Mouse (Mus musculus): Measurements from ENCODE around the gene 1700022I11Rik.

1700022I11Rik gene

GRCm38 (mm10) chr4:43000141-43000986, 31.0 kb downstream of the 1700022I11Rik start, which contains the start of gene Vcp:
Vcp (minus strand) TSS chr4:43000507.
- in situ Hi-C loops (cut with MboI, MseI), result loop anchor here (10.0 kb wide), 1 partner anchor 1164 kb away; no protein-coding TSS in a partner anchor

- in situ Hi-C loops (cut with MboI, MseI), result loop anchor here (10.0 kb wide), 1 partner anchor 1164 kb away; no protein-coding TSS in a partner anchor
These were observed 31.9 kb downstream of the 1700022I11Rik start for GRCm38 (mm10) chr4:43001272-43001671.

GRCm38 (mm10) chr4:43002756-43003439, 33.5 kb downstream of the 1700022I11Rik start:
- in situ Hi-C loops (cut with MboI, MseI), result loop anchor here (10.0 kb wide), 1 partner anchor 1162 kb away; no protein-coding TSS in a partner anchor

GRCm38 (mm10) chr4:43004951-43005350, 35.5 kb downstream of the 1700022I11Rik start:
- in situ Hi-C loops (cut with MboI, MseI), result loop anchor here (10.0 kb wide), 1 partner anchor 1160 kb away; no protein-coding TSS in a partner anchor

GRCm38 (mm10) chr4:43005765-43006164, 36.4 kb downstream of the 1700022I11Rik start:
- in situ Hi-C loops (cut with MboI, MseI), result loop anchor here (10.0 kb wide), 1 partner anchor 1159 kb away; no protein-coding TSS in a partner anchor

GRCm38 (mm10) chr4:43010161-43011038, 41.0 kb downstream of the 1700022I11Rik start, which contains the start of gene Fancg:
Fancg (minus strand) TSS chr4:43010506.
- in situ Hi-C loops (cut with MboI, MseI), result loop anchor here (5.0 to 10.0 kb wide), 3 partner anchors 954 to 1738 kb away; partner anchors contain the start of gene Ubap1

GRCm38 (mm10) chr4:43012091-43012490, 42.7 kb downstream of the 1700022I11Rik start:
- in situ Hi-C loops (cut with MboI, MseI), result loop anchor here (5.0 to 10.0 kb wide), 3 partner anchors 953 to 1740 kb away; partner anchors contain the start of gene Ubap1

GRCm38 (mm10) chr4:43018156-43018555, 48.8 kb downstream of the 1700022I11Rik start:
- in situ Hi-C loops (cut with MboI, MseI), result loop anchor here (10.0 kb wide), 2 partner anchors 947 to 1673 kb away; partner anchors contain the start of gene Ubap1

GRCm38 (mm10) chr4:43019176-43019575, 49.8 kb downstream of the 1700022I11Rik start:
- in situ Hi-C loops (cut with MboI, MseI), result loop anchor here (10.0 kb wide), 2 partner anchors 946 to 1674 kb away; partner anchors contain the start of gene Ubap1

- in situ Hi-C loops (cut with MboI, MseI), result loop anchor here (10.0 kb wide), 2 partner anchors 945 to 1675 kb away; partner anchors contain the start of gene Ubap1
These were observed 50.4 kb downstream of the 1700022I11Rik start for GRCm38 (mm10) chr4:43019641-43020465.

- in situ Hi-C loops (cut with MboI, MseI), result no loop called here
These were observed 51.5 kb downstream of the 1700022I11Rik start for GRCm38 (mm10) chr4:43020876-43021275.

- in situ Hi-C loops (cut with MboI, MseI), result no loop called here
These were observed 51.9 kb downstream of the 1700022I11Rik start for GRCm38 (mm10) chr4:43021341-43021740.

GRCm38 (mm10) chr4:43024673-43025072, 55.3 kb downstream of the 1700022I11Rik start:
- in situ Hi-C loops (cut with MboI, MseI), result loop anchor here (25.0 kb wide), 1 partner anchor 1462 kb away; the partner anchor contains the start of genes Dnaic1 and Fam219a

- in situ Hi-C loops (cut with MboI, MseI), result loop anchor here (25.0 kb wide), 1 partner anchor 1463 kb away; the partner anchor contains the start of genes Dnaic1 and Fam219a
These were observed 55.9 kb downstream of the 1700022I11Rik start, which contains the start of gene Pigo for GRCm38 (mm10) chr4:43025084-43025960. Pigo (minus strand) TSS chr4:43025819.

- in situ Hi-C loops (cut with MboI, MseI), result loop anchor here (25.0 kb wide), 1 partner anchor 1467 kb away; the partner anchor contains the start of genes Dnaic1 and Fam219a
These were observed 59.7 kb downstream of the 1700022I11Rik start for GRCm38 (mm10) chr4:43029121-43029520.

GRCm38 (mm10) chr4:43029749-43030148, 60.3 kb downstream of the 1700022I11Rik start:
- in situ Hi-C loops (cut with MboI, MseI), result loop anchor here (25.0 kb wide), 1 partner anchor 1467 kb away; the partner anchor contains the start of genes Dnaic1 and Fam219a

GRCm38 (mm10) chr4:43030352-43030751, 60.9 kb downstream of the 1700022I11Rik start:
- in situ Hi-C loops (cut with MboI, MseI), result loop anchor here (25.0 kb wide), 1 partner anchor 1468 kb away; the partner anchor contains the start of genes Dnaic1 and Fam219a

GRCm38 (mm10) chr4:43030780-43031230, 61.4 kb downstream of the 1700022I11Rik start:
- in situ Hi-C loops (cut with MboI, MseI), result loop anchor here (25.0 kb wide), 1 partner anchor 1469 kb away; the partner anchor contains the start of genes Dnaic1 and Fam219a
